In genomic region chr7:98667956-98668746, GRCm38 (mm10) we compare ENCODE assay signal across 13 mouse cellular contexts. TPM values are rescaled to one million over a fixed set of nuclear protein-coding genes. Genes with fewer than 3 reads are reported as not detected.
A peak's percentile ranks its signal among the peaks of the same experiment; 100 is the strongest.
DNase-seq lines count a peak whose midpoint lies in the region; ATAC-seq and TF ChIP-seq lines count a peak whose summit lies in the region.
"Had no signal": no experiment of that assay in that cellular context is flagged by ENCODE, and none has a peak within 500 bp of the region (broad histone marks: within the 10 kb centered on the region; RNA-seq: fewer than 3 reads in every experiment).

No protein-coding gene starts in this region.

- ATAC-seq in embryonic facial prominence, embryonic 14.5 days (ENCODE audit: low read depth): peak; percentile 56
- no peak for ATAC-seq in activated CD4-positive, CD25-positive, alpha-beta regulatory T cell, adult 4 months
- ATAC-seq: forebrain, embryonic 13.5 days; intestine, postnatal 0 days had no signal

- no peak overlapping the region for H3K9ac ChIP-seq in embryonic facial prominence, embryonic 14.5 days (ENCODE audit: low read depth, low read length)
- H3K9ac ChIP-seq: forebrain, embryonic 13.5 days had no signal

- no peaks in the 10 kb centered on the region for H3K4me1 ChIP-seq in kidney, adult 2 months (ENCODE audit: control insufficient read depth, insufficient read depth, low read length)
- peaks cover 23% of the 10 kb centered on the region for H3K4me1 ChIP-seq in embryonic facial prominence, embryonic 14.5 days (ENCODE audit: control insufficient read depth, insufficient read depth, low read length)
- H3K4me1 ChIP-seq: forebrain, embryonic 13.5 days had no signal

- TF ChIP-seq CTCF in kidney, adult 2 months (conservative IDR thresholded peaks at IDR 0.05; ENCODE audit: insufficient read depth, insufficient read length, low read depth, low read length): no peak

- TF ChIP-seq POLR2A in kidney, adult 2 months (IDR thresholded peaks at IDR 0.05; ENCODE audit: low read depth, low read length): no peak

- 58% methylated on average over 6 of the region's 6 CpGs for WGBS in kidney, adult 2 months
- 18% methylated on average over 6 of the region's 6 CpGs for WGBS in embryonic facial prominence, embryonic 14.5 days

- no peaks in the 10 kb centered on the region for H3K9me3 ChIP-seq in embryonic facial prominence, embryonic 14.5 days (ENCODE audit: control insufficient read depth, low read length)
- H3K9me3 ChIP-seq: forebrain, embryonic 13.5 days had no signal

- H3K27me3 ChIP-seq in kidney, adult 2 months (replicated peaks; ENCODE audit: control insufficient read depth, insufficient read depth, low read length): no peaks in the 10 kb centered on the region
- H3K27me3 ChIP-seq in embryonic facial prominence, embryonic 14.5 days (replicated peaks; ENCODE audit: control insufficient read depth, insufficient read depth, low read length): no peaks in the 10 kb centered on the region
- H3K27me3 ChIP-seq: forebrain, embryonic 13.5 days had no signal

- H3K36me3 ChIP-seq in kidney, adult 2 months (ENCODE audit: control insufficient read depth, insufficient read depth, low read length): no peaks in the 10 kb centered on the region
- H3K36me3 ChIP-seq in embryonic facial prominence, embryonic 14.5 days (ENCODE audit: control insufficient read depth, insufficient read depth, low read length): no peaks in the 10 kb centered on the region

- no peak overlapping the region for H3K4me2 ChIP-seq in embryonic facial prominence, embryonic 14.5 days (ENCODE audit: low read depth, low read length)
- H3K4me2 ChIP-seq: forebrain, embryonic 13.5 days had no signal

- H3K4me3 ChIP-seq in kidney, adult 2 months (ENCODE audit: insufficient read depth, low read depth, low read length): no peak overlapping the region
- H3K4me3 ChIP-seq in embryonic facial prominence, embryonic 14.5 days (ENCODE audit: low read depth, low read length): no peak overlapping the region
- H3K4me3 ChIP-seq: forebrain, embryonic 13.5 days had no signal

- H3K27ac ChIP-seq in kidney, adult 2 months (ENCODE audit: insufficient read depth, low read depth, low read length): peak overlapping the region; percentile 73
- H3K27ac ChIP-seq in embryonic facial prominence, embryonic 14.5 days (replicated peaks; ENCODE audit: low read depth, low read length): 0 out of 2 replicates have a peak overlapping the region, but pooled peaks have one; percentile 16
- H3K27ac ChIP-seq: forebrain, embryonic 13.5 days had no signal

- peak; percentile 34 for DNase-seq in kidney, adult 2 months
- no peak for DNase-seq in kidney, postnatal 25 days
- DNase-seq in adipocyte (ENCODE audit: low spot score): peak; percentile 67
- DNase-seq in embryonic facial prominence, embryonic 14.5 days (ENCODE audit: low spot score): peak; percentile 63
- DNase-seq in skeletal muscle tissue, adult 2 months (ENCODE audit: low read depth, low spot score): peak; percentile 69
- no peak for DNase-seq in spleen, postnatal 4 days (ENCODE audit: low spot score in 2 of 2)
- DNase-seq: cerebellum, adult 9-10 months; heart, postnatal 4 days; layer of hippocampus, adult 9-11 months; lung, postnatal 10 days had no signal

RNA-seq across cellular contexts. Expression of gene Emsy, which starts 11.6 kb away (rescaled TPM):
- 17.3 and 20.9 TPM in 2 replicates for polyA plus RNA-seq in kidney, adult 2 months (2012; rRNA removed)
- 34.0 and 34.1 TPM in 2 replicates for polyA plus RNA-seq in embryonic facial prominence, embryonic 14.5 days (2014; fragmentation: Nextera tagmentation; extraction: Ambion mirVana)
- 10 to 100 TPM; 56.4 to 59.1 TPM for polyA plus RNA-seq in activated CD4-positive, CD25-positive, alpha-beta regulatory T cell, adult 4 months (2017; shearing (Covaris generic))

RNA-seq across cellular contexts. Expression of gene Thap12, which starts 34.8 kb away (rescaled TPM):
- polyA plus RNA-seq in kidney, adult 2 months (2012; rRNA removed): 12.3 and 13.3 TPM in 2 replicates
- 58.0 and 60.3 TPM in 2 replicates for polyA plus RNA-seq in embryonic facial prominence, embryonic 14.5 days (2014; fragmentation: Nextera tagmentation; extraction: Ambion mirVana)
- polyA plus RNA-seq in activated CD4-positive, CD25-positive, alpha-beta regulatory T cell, adult 4 months (2017; shearing (Covaris generic)): 10 to 100 TPM; 12.0 to 16.6 TPM

Comparison
In these comparisons a context has a peak if more than half of its experiments do, and no peak if none do; other contexts are left out.
1. DNase-seq: peak in kidney, adult 2 months (single experiment), adipocyte (single experiment), embryonic facial prominence, embryonic 14.5 days (single experiment) and skeletal muscle tissue, adult 2 months (single experiment); none in kidney, postnatal 25 days (0 of 2) and spleen, postnatal 4 days (0 of 2).